Mouse (Mus musculus) retina, postnatal 1 day (tissue): ENCODE results near the gene Pid1.

Experiments used
- DNase-seq: peaks from one replicate; pipeline ENCODE4 v3.0.0-alpha.2; 2012

Gene Pid1

GRCm38 (mm10) chr1:84363967-84364366, at the start of gene Pid1:
TSS of gene Pid1 (minus strand) at chr1:84364180.
- DNase-seq = no peak

- no peak for DNase-seq
These were observed 45.5 kb upstream of the Pid1 start for GRCm38 (mm10) chr1:84409514-84409913.

- no peak for DNase-seq
These were observed 44.9 kb upstream of the Pid1 start for GRCm38 (mm10) chr1:84408873-84409272.

GRCm38 (mm10) chr1:84406891-84407290, 42.9 kb upstream of the Pid1 start:
- no peak for DNase-seq

GRCm38 (mm10) chr1:84405551-84406290, 41.7 kb upstream of the Pid1 start:
- no peak for DNase-seq

- no peak for DNase-seq
These were observed 40.9 kb upstream of the Pid1 start for GRCm38 (mm10) chr1:84404880-84405279.

- DNase-seq = no peak
These were observed 38.2 kb upstream of the Pid1 start for GRCm38 (mm10) chr1:84402154-84402553.

GRCm38 (mm10) chr1:84399671-84400070, 35.7 kb upstream of the Pid1 start:
- DNase-seq = no peak

- DNase-seq = no peak
These were observed 35.1 kb upstream of the Pid1 start for GRCm38 (mm10) chr1:84399118-84399517.

- DNase-seq = no peak
These were observed 32.8 kb upstream of the Pid1 start for GRCm38 (mm10) chr1:84396787-84397186.

- no peak for DNase-seq
These were observed 31.9 kb upstream of the Pid1 start for GRCm38 (mm10) chr1:84395928-84396327.

- DNase-seq = no peak
These were observed 27.0 kb upstream of the Pid1 start for GRCm38 (mm10) chr1:84390961-84391360.

- DNase-seq = peak; percentile 38
These were observed 23.6 kb upstream of the Pid1 start for GRCm38 (mm10) chr1:84387616-84388015.

- no peak for DNase-seq
These were observed 22.6 kb upstream of the Pid1 start for GRCm38 (mm10) chr1:84386481-84387146.

GRCm38 (mm10) chr1:84382709-84383108, 18.7 kb upstream of the Pid1 start:
- DNase-seq = no peak

GRCm38 (mm10) chr1:84382064-84382463, 18.1 kb upstream of the Pid1 start:
- no peak for DNase-seq

- DNase-seq = no peak
These were observed 16.9 kb upstream of the Pid1 start for GRCm38 (mm10) chr1:84380895-84381294.

- DNase-seq = no peak
These were observed 3.8 kb upstream of the Pid1 start for GRCm38 (mm10) chr1:84367733-84368132.

- DNase-seq = no peak
These were observed 2.6 kb upstream of the Pid1 start for GRCm38 (mm10) chr1:84366553-84366952.

- DNase-seq = no peak
These were observed 1.0 kb downstream of the Pid1 start for GRCm38 (mm10) chr1:84362709-84363617.

GRCm38 (mm10) chr1:84362209-84362608, 1.8 kb downstream of the Pid1 start:
- DNase-seq = no peak

GRCm38 (mm10) chr1:84361389-84361788, 2.6 kb downstream of the Pid1 start:
- no peak for DNase-seq
